Mouse (Mus musculus) cerebellum, postnatal 25 days (tissue): ENCODE measurements around the gene Abhd8.

ENCODE experiments used
- DNase-seq, 2 experiments: peaks; one replicate each; pipeline ENCODE4 v3.0.0; 2021; ENCODE audit warnings: mixed read lengths in 2 of 2

Gene Abhd8

DNA sequence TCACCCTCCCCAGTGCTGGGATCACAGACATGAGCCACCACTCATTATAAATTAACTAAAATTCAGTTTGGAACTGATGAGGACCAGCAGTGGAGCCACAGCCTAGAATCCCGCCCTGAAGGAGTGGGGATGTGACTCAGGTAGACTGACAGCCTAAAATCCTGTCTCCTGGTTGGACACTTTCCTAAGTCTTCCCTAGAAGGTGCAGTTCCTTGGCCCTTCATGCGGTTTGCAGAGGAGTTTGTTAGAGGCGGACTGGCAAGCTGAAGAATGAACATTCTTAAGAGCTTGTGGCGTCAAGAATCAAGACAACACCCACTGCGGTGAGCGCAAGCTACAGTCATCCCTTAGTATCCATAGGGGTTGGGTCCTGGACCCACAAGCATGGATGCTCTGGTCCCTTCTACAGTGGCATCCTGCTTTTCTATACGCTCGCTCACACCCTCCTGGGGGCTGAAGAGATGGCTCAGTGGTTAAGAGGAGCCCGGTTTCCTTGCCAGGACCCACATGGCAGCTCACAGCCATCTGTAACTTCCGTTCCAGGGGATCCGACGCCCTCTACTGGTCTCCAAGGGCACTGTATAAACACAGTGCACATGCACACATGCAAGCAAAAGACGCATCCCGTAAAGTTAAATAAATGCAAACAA is 13.9 kb upstream of the Abhd8 start:
- DNase-seq: peak; percentile 51 to 71

DNA sequence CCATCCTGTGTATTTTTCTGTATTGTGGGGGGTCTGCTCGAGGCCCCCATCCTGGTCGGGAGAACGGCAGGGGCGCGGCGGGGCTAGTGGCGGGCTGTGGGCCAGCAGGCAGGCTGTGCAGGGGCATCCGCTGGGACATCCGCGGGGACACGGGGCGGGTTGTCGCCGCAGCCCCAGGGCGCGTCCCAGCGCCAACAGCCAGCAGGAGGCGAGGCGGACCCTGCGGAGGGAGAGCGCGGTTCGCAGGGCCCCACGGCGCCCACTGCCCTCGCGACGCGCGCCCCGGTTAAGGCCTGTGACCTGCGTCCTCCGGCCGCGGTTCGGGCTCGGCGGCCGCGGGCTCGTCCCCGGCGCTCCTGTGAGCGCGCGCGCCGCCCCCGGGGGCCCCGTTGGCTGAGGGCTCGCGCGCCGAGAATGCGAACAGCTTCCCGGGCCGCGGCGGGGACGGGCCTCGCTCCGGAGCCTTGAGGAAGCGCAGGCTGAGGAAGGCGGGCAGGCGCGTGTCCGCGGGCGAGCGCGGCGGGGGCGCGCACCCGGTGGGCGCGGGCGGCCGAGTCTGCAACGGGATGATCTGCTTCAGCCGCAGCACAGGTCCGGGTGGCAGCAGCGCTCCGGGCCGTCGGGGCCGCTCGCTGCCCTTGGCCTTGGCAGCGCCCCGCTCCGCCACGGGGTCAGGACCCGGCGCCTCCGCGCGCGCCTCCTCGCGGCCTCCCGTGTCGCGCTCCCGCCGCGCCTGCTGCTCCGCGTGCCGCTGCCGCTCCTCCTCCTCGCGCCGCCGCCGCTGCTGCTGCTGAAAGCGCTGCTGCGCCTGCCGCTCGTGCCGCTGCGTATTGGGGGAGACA is 12.9 kb upstream of the Abhd8 start:
- peak; percentile 90 to 94 for DNase-seq

DNA sequence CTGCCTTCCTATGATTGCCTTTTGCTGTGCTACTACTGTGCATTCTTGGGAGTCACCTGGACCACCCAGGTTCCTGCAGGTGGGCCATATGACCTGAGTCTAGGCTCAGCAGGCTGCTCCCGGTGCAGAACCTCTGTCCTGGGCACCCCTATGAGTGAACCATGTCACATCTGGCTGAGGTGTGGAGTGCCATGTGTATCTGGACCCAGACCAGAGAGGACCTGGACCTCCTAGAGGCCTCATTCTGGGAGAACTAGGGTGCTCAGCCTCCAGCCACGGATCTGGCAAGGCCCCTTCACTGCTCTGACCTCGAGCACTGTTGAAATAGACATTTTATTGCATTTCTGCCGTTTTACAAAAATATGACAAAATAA is 12.2 kb upstream of the Abhd8 start:
- DNase-seq: peak in 1 of 2 experiments; percentile 43

DNA sequence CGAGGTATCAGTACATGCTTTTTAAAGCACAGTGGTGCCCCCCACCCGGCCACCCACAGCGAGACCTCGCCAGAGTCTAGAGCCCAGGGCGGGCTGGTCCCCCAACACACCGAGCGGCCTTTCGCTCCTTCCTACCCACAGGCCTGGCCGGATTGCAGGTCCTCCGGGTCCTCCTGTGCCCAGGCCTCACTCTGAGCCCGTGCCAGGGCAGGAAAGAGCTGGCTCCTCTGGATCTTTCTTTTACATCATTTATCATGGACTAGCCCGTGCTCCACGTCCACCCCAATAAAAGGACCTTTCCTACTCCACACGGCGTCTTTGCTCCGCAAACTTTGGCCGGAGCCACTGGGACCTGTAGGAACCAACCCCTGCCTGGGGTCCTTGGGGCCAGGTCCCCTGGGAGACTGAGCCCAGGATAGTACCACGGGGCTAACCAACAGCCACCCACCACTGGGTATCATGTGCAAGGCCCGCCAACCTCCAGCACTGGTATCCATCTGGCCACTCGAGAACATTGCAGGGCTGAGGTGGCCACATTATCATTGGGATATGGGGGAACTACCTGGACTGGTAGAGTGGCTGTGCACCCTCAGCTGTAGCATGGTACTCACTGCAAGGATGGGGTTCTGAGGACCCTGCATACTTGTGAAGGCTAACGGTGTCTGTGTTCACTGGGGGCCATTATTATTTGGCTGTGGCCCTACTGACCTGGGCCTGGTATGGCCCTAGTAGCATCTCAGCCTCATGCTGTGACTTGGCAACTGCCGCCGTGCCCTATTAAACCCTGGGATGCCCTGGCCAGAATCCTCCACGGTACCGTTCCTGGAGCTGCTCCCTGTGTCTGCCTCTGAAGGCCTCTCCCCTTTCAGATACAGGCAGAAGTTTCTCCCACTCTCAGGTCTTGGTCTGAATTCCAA is 11.6 kb upstream of the Abhd8 start:
- peak; percentile 52 to 72 for DNase-seq

DNA sequence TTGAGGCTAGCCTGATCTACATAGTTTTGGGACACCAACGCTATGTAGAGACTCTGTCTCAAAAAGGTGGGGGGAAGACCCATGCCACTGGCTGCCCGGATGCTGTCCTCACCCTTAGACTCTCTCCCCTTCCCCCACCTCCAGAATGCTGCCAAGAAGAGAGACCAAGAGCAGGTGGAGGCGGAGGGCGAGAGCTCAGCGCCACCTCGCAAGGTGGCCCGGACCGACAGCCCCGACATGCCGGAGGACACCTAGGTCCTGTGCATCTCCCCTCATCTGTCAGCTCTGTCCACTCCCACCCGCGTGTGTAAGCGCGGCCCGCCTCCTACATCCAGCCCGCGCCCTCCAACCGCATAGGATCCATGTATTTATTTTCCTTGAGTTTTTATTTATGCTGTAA is 10.9 kb upstream of the Abhd8 start:
- DNase-seq: no peak

DNA sequence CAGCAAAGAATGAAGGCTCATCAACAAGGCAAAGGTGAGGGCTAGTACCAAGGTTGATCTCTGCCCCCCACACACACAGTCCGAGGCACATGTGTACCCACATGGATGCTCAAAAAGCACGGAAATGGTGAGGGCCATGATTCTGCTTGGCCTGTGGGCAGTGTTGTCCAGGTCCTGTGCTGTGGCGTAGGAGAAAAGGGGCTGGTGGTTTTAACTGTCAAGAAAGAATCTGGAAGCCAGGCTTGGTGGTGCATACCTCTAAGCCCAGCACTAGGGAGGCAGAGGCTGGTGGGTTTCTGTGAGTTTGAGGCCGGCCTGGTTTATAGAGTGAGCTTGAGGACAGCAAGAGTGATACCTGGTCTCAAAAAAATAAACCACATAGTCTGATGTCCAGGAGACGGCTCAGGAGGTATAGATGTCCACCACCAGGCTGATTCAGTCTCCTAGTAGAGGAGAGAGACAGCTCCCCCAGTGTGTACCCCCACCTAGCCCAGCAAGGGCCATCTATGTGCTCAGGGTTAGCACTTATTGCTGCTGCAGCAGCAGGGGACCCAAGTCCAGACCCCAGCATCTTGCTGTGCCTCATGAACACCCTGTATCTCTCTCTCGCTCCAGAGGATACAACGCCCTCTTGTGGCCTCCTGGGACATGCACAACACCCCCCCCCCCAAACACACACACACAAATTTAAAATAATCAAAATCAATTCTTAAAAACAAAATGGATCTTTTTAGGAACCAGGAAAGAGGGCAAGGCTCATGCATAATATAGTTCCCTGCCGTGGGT is 9.3 kb upstream of the Abhd8 start:
- no peak for DNase-seq

DNA sequence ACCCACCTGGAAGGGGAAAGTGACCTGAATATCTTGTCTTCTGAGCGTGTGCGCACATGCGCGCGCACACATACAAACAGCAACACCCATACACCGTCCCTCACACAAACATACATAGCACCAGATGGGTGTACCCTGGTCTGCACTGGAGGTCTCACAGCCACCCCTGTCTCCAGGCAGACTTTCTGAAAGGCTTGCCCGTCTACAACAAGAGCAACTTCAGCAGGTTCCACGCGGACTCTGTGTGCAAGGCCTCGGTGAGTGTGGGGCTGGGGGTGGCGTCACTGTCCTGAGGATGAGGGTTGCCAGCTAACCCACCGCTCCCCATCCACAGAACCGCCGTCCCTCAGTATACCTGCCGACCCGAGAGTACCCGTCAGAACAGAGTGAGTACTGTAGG is 8.4 kb upstream of the Abhd8 start:
- peak in 1 of 2 experiments; percentile 11 for DNase-seq

DNA sequence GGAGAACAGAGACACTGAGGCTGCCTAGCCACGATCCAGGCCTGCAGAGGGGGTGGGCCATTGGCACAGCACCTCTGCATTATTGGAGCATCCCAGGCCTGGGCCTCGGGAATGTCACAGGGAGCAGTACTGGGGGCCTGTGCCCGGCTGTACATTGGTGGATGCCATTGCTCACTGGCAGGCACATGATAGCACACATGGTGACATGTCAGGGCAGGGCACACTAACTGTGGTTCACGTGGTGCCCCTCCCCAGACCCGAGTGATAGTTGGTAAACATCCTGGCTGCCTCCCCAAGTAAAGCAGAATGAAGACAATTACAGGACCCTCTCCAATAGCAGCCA is 7.4 kb upstream of the Abhd8 start:
- peak in 1 of 2 experiments; percentile 19 for DNase-seq

DNA sequence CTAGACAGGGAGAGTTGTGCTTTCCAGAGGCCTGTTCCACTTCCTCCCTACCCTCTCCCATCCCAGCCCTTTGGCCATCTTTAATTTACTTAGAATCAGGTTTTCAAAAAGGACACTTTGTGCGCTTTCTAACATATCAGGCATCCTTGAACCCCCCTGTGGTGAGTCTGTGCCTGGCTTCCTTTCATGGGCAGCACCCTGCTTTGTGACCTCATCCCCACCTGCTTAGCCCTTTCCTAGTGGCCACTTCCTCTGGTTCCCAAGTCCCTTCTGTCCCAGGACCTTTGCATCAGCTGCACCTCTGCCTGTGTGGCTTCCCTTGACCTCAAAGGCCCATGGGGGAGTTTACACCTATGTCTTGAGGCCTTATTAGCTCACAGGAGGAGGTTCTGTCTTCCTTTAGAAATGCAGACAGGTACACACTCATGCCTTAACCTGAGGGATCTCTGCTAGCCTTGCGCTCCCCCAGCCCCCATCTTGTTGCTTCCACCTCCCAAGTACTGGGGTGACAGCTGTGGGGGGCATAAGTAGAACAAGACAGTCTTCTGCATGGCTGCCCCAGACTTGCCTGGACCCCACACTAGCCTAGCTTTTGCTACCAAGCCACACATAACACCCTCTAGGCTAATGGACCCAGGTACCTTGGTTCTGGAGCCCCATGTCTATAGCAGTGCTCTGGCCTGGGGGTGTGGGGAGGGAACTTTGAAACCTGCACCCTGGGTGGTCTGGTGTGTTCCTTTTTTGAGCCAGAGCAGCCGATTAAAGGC is 6.9 kb upstream of the Abhd8 start:
- peak in 1 of 2 experiments; percentile 19 for DNase-seq

DNA sequence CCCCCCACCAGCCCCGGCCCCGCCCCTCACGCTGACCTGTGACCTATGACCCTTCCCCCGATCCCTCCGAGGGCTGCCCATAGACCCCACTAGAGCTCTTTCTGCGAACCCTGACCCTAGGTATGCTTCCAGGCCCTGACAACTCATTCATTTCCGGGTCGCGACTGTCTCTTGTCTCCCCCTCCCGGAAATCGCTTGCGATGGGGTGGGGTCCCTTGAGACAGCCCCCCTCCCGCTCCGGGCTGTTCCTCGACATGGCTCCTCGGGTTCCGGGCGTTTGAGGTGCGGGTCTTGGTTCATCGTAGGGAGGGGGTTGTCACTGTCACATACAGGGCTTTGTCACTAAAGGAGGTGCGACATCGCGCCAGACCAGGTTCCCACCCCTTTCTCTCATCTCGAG is 6.0 kb upstream of the Abhd8 start:
- no peak for DNase-seq

DNA sequence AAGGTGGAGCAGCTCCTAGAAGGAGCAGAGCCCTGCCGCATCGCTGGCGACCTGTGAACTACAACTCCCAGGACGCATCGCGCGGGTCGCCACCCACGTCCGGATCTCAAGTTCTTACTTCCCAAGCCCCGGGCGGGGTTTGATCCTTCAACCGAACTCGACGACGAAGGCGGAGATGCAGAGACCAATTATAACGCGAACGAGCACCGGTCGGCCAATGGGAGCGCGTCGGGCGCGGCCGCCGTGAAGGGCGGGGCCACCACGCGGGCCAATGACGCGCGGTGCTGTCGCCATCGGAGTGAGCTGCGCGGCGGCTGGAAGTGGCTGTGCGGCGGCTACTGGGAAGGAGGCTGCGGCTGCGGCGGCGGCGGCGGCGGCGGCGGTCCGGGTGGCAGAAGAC is 5.5 kb upstream of the Abhd8 start, which contains the start of gene Dda1:
Gene Dda1 (plus strand): TSS at position 284 of the 400 bp plus-strand sequence.
- peak; percentile 96 to 98 for DNase-seq

DNA sequence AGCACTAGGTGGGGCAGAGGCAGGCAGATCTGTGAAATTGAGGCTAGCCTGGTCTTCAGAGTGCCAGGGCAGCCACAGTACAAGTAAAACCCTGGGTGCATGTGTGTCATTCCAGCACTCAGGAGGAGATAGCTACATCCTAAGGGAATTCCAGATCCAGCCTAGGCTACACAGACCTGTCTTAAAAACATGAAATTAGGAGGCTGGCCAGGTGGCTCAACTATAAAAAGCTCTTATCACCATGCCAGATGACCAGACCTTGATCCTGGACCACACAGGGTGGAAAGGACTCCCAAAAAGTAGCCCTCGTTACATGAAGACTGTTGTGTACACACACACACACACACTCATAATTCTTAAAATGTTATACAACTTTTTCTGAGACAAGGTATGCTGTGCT is 4.5 kb upstream of the Abhd8 start:
- DNase-seq: peak in 1 of 2 experiments; percentile 10

DNA sequence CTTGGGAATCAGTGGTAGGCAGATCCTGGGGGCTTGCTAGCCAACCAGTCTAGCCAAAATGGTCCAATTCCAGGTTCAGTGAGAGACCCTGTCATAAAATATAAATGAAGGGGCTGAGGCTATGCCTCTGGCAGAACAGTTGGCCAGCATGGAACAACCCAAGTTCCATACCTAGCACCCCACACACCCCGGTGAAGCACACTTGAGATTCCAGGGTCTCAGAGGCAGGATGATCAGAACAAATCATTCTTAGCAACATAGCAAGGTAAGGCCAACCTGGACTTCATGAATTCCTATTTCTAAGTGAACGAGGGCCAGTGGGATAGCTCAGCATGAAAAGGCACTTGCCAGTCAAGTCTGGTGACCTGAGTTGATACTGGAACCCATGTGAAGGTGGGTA is 3.7 kb upstream of the Abhd8 start:
- no peak for DNase-seq

DNA sequence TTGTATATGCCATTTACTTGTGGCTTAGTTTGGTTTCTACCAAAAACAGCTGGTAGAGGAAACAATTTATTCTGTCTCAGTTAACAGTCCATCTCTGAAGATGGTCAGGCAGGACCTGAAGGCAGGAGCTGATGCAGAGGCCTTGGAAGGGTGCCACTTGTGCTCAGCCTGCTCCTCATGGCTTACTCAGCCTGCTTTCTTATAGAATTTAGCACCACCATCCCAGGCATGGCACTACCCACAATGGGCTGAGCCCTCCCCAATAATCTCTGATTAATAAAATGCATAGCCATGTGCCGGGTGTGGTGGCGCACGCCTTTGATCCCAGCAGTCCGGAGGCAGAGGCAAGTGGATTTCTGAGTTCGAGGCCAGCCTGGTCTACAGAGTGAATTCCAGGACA is 2.7 kb upstream of the Abhd8 start:
- DNase-seq: peak in 1 of 2 experiments; percentile 42

DNA sequence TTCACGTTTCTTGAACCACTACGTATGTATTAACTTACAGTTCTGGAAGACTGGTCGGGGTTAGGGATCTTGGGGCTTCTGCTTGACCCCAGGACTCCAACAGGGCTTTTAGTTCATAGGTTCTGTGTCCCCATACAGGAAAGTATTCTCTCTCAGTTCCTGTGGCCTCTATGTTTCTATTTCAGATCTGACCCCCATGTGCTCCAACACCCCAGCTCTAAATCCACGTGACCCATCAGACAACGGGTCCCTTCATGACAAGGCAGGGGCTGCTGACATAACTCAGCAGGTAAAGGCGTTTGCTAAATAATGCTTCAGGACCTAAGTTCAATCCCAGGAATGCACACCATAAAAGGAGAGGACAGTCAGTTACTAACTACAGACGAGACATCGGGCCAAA is 2.3 kb upstream of the Abhd8 start:
- DNase-seq: no peak

DNA sequence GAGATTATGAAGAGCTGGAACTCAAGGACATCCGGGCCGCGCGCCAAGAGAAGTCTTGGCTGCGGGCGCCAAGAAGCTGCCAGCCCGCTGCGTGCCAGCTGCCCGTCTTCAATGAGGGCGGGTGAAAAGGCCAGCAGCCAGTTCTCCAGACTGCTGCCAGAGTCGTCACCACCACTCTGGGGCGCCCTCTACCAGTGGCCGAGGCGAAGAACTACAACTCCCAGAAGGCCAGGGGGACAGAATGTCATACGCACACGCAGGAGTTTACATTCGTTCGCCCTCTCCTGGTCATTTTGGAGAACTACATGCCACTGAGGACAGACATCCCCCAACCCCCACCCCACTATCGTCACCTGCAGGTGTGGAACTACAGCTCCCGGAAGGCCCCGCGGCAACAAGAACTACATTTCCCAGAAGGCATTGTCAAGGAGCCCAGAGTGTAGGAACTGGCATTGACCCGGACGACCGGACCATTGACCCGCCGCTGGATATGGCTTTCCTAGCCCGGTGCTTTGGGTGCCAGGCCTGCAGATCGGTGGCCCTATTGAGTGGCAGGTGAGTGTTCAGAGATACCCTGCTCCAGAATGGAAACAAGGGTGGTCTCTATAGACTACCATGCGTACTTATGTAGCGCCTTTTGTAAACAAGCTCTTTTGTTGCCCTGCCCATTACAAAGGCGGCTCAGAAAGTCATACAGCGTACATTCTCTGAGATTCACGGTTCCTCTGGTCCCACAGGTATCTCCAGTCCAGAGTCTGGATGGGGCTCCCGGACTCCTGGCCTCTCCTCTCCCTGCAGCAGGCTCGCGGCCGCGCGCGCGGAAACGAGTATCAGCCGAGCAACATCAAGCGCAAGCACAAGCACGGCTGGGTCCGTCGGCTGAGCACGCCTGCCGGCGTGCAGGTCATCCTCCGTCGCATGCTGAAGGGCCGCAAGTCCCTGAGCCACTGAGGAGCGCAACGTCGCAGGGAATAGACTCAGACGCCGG is 1.4 kb upstream of the Abhd8 start, which contains the start of gene Mrpl34:
Gene Mrpl34 (plus strand): TSS at position 447 of the 988 bp plus-strand sequence.
- peak; percentile 98 for DNase-seq

DNA sequence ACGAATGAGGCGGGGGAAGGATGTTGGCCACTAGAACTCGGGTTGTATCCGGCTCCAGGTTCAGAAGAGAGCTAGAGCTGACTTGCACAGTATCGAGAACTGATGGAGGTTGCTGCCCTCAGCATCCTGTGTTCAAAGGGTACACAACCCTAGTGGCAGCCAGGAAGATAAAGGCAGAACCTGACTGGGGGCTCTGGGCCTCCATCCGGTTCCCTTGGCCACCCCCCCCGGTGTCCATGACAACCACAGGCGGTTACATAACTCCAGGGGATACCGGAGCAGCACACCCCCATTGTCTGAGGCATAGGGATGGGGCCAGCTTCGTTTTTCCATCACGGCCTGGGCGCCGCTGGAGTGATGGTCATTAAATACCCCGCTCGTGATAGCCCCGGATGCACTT is 669 bp downstream of the Abhd8 start:
- peak; percentile 79 to 80 for DNase-seq

DNA sequence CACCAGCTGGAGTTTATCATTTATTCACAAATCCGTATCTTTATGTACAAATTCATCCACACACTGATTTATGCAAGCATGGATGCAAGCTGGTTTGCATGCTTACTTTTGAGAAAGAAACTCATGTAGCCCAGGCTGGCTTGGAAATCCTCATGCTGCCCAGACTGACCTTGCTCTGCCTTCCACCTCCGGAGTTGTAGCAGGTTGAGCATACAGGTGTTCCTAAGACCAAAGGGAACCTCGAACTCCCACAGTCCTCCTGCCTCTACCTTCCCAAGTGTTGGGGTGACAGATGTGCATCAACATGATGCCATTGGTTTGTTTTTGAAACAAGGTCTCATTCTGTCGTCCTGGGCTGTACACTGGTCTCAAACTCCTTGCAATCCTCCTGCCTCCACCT is 1.3 kb downstream of the Abhd8 start:
- DNase-seq: no peak

DNA sequence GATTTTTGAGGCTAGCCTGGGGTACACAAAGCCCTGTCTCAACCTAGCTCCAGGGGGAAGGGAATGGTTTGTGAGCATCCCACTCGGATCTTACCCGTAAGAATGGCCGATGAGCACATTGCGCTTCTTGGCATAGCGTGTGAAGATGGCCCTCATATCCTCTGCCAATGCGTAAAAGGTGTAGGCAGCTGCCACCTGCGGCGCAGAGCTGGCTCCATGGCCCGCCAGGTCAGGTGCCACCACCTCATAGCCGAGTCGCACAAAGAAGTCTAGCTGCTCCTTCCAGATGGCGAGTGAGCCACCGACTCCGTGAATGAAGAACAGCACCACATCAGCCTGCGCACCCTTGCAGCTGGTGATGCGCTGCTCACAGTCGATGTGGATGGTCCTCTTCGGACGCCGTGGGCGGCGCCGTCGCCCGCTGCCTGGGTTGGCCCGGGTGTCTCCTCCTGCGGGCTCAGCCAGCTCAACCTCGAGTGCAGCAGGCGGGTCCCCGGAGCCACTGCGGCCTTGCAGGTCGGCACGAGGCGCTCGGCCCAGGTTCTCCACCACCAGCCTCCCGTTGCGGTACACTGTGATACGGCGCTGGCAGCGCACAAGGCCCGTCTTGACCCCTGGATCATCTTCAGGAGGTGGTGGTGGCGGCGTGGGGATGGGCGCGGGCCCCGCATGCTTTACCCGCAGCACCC is 2.2 kb downstream of the Abhd8 start:
- peak; percentile 59 to 63 for DNase-seq

DNA sequence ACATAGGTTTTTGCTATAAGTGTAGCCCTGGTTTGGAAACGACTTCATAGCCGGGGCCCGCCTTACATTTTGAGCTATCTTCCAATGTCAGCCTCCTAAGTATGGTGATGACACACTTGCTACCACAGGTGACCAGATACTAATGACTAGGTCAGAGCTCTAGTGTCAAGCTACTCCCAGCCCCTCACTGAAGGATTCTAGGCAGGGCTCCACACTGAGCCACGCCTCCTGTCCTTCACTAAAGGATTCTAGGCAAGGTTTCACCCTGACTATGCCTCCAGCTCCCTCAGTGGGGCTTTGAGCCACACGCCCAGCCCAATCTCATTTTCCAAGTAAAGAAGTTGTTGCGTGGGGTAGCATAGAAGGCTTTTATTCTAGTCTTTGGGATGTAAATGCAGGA is 2.7 kb downstream of the Abhd8 start:
- DNase-seq: no peak
